Mouse (Mus musculus) kidney, postnatal 0 days (tissue): ENCODE measurements at regions not wholly inside any gene's neighbourhood (a gene's known extent, or its start where the extent isn't known, plus 50 kb on each side); places are given as distances from the start of the nearest gene placed in this dataset.

Experiments
- ATAC-seq: fragments of 200-750 bp; cut with Nextera tagmentation; replicated peaks from 2 replicates; pipeline ENCODE4 v1.8.0; 2017; ENCODE audit warnings: low read depth, moderate number of reproducible peaks, moderate TSS enrichment, moderate library complexity; ENCODE audit not compliant: low FRiP score
- DNase-seq: peaks from one replicate; pipeline ENCODE4 v3.0.0-alpha.2; 2016; ENCODE audit warnings: low spot score
- H3K27ac ChIP-seq: fragments of 300-500 bp; sonication (generic); 2 replicates; pipeline ENCODE4 v1.5.1; 2014; ENCODE audit warnings: mild to moderate bottlenecking
- H3K27me3 ChIP-seq: fragments of 300-500 bp; sonication (generic); 2 replicates; pipeline ENCODE4 v1.6.1; 2014; ENCODE audit warnings: low read length, mixed read lengths; ENCODE audit not compliant: insufficient read depth
- H3K36me3 ChIP-seq: fragments of 300-500 bp; sonication (generic); 2 replicates; pipeline ENCODE4 v1.6.1; 2014; ENCODE audit warnings: low read length, mixed read lengths; ENCODE audit not compliant: insufficient read depth
- H3K4me1 ChIP-seq: fragments of 300-500 bp; sonication (generic); replicated peaks from 2 replicates; pipeline ENCODE4 v1.6.1; 2014; ENCODE audit warnings: antibody characterized with exemption, low read length, mixed read lengths; ENCODE audit not compliant: insufficient read depth
- H3K4me2 ChIP-seq: fragments of 300-500 bp; sonication (generic); 2 replicates; pipeline ENCODE4 v1.6.1; 2014; ENCODE audit warnings: mild to moderate bottlenecking, low read length, moderate library complexity, mixed read lengths
- H3K4me3 ChIP-seq: fragments of 300-500 bp; sonication (generic); replicated peaks from 2 replicates; pipeline ENCODE4 v1.5.1; 2014; ENCODE audit warnings: low read depth, low read length
- H3K9ac ChIP-seq: fragments of 300-500 bp; sonication (generic); 2 replicates; pipeline ENCODE4 v1.6.1; 2014; ENCODE audit warnings: low read depth, low read length
- H3K9me3 ChIP-seq: fragments of 300-500 bp; sonication (generic); replicated peaks from 2 replicates; pipeline ENCODE4 v1.6.1; 2016; ENCODE audit warnings: low read length, inconsistent platforms, mixed read lengths
- CTCF ChIP-seq: IDR thresholded peaks from 2 replicates; pipeline ENCODE4 v1.5.1; 2016; ENCODE audit warnings: antibody characterized with exemption, low read depth, mild to moderate bottlenecking, moderate library complexity
- WGBS: fragments of 180-500 bp; shearing (Covaris S2); extraction: QIAGEN DNeasy Blood & Tissue Kit; methylation state at CpG from one replicate; pipeline ENCODE4 v1.1.7; 2014; 5-methylcytosine and 5-hydroxymethylcytosine counted together

DNA sequence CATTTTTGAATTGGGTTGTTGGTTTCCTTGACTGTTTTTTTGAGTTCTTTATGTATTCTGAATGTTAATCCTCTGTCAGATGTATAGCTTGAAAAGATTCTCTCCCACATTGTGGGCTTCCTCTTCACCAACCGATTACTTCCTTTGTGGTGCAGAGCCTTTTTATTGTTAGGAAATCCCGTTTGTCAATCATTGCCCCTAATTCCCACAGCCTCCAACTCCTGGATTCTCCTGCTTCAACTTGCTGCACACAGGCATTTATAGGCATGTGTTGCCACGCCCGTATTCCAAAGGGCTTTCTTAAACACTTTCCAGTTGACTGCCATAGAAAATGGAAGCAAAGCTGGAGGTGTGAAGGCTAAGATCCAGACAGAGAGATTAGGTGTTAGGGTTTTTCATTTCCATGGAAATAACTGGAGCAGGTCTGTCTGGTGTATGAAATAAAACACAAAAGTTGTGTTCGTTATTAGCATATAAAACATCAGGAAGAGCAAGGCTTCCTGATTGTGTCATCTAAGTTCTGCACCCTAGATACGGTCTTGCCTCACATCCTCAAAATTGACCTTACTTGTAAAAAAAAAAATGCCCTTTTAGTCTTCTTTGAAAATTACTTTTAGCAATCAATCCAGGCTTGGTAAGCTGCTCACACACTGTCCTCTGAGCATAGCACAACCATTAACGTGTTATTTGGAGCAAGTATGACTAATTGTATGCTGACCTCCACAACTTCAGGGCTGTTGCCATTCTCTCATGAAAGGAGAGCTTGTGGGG is 87.7 kb upstream of the Tex13c2 start:
- DNase-seq, result no peak
- TF ChIP-seq CTCF, result no peak

DNA sequence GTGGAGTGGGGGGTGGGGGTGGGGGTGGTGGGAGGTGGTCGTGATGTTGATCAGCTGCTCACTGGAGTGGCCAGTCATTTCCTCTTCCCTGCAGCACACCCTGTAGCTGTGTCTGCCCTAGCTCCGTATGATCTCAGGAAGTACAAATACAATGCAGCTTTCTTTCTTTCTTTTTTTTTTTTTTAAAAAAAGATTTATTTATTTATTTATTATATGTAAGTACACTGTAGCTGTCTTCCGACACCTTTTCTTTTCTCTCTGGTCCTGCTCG is 87.2 kb upstream of the Tex13c2 start:
- TF ChIP-seq CTCF, result no peak
- no peak overlapping the region for H3K4me3 ChIP-seq
- no peak overlapping the region for H3K9ac ChIP-seq
- no peak overlapping the region for H3K27ac ChIP-seq
- H3K36me3 ChIP-seq, result no peaks in the 10 kb centered on the region
- no peaks in the 10 kb centered on the region for H3K9me3 ChIP-seq
- DNase-seq (peak; percentile 12), ATAC-seq (no peak; the same call in 1 of the 2 replicates)
- H3K4me1 ChIP-seq, result no peaks in the 10 kb centered on the region
- WGBS, result 51% methylated on average over 4 of the region's 4 CpGs
- H3K4me2 ChIP-seq, result no peak overlapping the region
- no peaks in the 10 kb centered on the region for H3K27me3 ChIP-seq

More for the DNA sequence above, 87.7 kb upstream of the Tex13c2 start:
- ATAC-seq, result no peak
- Histone ChIP-seq H3K4me2 (no peak overlapping the region), H3K36me3 (no peaks in the 10 kb centered on the region), H3K9me3 (no peaks in the 10 kb centered on the region), H3K27ac (no peak overlapping the region), H3K4me3 (no peak overlapping the region), H3K27me3 (no peaks in the 10 kb centered on the region), H3K4me1 (no peaks in the 10 kb centered on the region), H3K9ac (no peak overlapping the region)
- 56% methylated on average over 7 of the region's 7 CpGs for WGBS

GRCm38 (mm10) chrX:42431851-42432635 is 57.4 kb upstream of the Tex13c2 start:
- Histone ChIP-seq H3K27ac (peak overlapping the region; percentile 31; the same call in 1 of the 2 replicates), H3K4me3 (no peak overlapping the region), H3K9ac (no peak overlapping the region), H3K4me1 (no peaks in the 10 kb centered on the region), H3K9me3 (no peaks in the 10 kb centered on the region), H3K36me3 (no peaks in the 10 kb centered on the region), H3K27me3 (no peaks in the 10 kb centered on the region), H3K4me2 (no peak overlapping the region)
- TF ChIP-seq CTCF, result no peak
- DNase-seq (peak; percentile 31), ATAC-seq (no peak)
- 31% methylated on average over 7 of the region's 7 CpGs for WGBS
